Mouse (Mus musculus): Measurements from ENCODE around the gene Gm17677. TPM values are rescaled to one million over a fixed set of nuclear protein-coding genes. Genes with fewer than 3 reads are reported as not detected.

The Gm17677 gene
- not detected for total RNA-seq (2021)

DNA sequence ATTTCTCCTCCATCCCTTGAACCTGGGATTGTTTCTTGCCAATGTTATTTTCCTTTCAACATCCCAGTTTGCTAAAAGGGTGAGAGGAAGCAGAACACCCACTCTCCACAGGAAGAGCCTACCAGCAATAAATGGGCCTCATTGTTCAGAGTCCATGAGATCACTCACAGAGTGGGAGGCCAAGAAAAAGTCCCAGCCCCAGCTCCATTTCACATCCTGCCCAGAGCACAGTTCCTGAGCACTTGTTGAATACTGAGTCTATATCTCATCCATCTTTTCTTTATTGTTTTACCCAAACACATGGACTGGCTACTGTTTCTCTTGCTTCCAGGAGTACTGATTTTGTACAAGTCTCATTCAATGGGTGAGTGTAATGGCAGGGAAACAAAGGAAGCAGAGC is at the start of gene Gm17677:
Gene Gm17677, plus strand, starts transcription at position 301 of the 400 bp plus-strand sequence.
- DNase-seq = no peak

DNA sequence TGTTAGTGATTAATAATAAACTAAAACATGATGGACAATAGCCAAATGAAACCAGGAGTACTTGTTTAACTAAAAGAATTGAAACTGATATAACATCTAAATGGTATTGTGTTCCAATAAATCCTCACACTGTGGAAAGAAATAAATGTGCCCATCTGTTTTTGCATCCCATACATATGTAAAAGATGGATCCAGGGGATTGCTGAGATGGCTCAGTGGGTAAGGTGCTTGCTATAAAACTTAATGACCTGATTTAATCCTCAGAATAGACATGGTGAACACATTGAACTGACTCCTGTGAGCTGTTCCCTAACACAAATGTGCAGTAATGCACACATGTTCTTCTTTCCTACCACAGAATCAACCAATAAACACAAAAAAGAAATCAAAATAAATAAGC is 48.9 kb upstream of the Gm17677 start:
- DNase-seq = no peak

DNA sequence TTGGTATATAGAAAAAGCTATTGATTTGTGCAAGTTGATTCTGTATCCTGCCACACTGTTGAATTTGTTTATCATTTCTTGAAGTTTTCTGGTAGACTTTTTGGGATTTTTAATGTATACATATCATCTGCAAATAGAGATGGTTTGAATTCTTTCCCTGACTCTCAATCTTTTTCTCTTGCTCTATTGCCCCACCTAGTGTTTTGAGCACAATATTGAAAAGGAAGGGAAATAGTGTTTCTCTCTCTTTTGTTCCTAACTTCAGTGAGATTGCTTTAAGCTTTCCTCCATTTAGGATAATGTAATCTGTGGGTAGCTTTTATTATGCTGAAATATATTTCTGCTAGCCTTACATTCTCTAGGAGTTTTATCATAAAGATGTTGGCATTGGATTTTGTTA is 33.6 kb upstream of the Gm17677 start:
- DNase-seq = no peak

DNA sequence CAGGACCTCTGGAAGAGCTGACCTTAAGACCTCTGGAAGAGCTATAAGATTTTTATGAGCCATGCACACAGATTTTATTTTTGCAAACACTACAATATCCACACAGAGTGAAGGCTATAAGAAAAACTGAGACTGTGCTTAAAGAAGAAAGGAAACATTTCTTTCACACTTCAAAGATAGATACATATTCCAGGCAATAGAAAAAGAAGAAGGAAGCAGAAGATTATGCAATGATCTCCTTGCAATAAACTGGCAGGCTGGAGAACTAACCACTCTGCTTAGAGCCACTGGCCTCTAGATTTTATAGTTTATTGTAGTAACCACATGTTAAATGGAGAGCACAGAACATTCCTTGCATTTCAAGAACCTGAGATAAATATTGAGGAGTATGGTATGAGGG is 16.0 kb downstream of the Gm17677 start:
- no peak for DNase-seq

DNA sequence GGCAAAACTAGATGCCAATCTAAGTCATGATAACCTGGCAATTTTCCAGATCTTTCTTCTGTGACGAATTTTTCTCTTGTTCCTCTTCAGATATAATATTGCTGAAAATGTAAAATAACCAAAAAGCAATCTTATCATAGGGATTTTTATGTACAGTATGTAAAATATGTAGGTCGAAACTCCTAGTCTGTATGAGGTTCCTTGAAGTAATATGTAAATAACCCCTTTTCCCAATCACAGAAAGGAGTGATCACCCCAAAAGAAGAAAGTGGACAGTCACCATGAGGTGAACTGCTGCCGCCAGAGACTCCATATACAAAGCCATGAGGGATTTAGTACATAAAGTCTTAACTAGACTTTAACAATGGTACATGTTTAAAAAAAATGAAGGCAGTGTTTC is 37.2 kb downstream of the Gm17677 start, which contains the start of gene Gm17727:
Gene Gm17727, minus strand, starts transcription at position 101 of the 400 bp plus-strand sequence.
- no peak for DNase-seq

DNA sequence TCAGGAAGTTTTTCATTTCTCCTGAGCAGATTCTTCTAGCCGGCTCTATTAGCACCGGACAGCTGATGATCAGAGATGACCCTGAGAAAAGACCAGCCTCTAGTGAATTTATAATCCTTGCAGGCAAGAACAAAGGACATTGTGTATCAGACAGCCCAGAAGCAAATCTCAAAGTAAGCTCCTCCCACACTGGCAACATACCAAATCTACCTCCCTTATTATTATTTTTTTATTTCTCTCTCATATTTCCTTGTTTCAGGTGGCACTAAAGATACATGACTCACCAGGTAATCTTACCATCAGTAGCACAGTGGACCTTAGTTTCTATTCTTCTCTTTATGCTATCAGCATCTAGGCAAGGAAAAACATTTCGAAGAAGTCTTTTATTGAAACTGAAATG is 49.2 kb downstream of the Gm17677 start, which contains the start of the genes Gm27235 and D730048I06Rik:
Gene Gm27235, minus strand, starts transcription at position 101 of the 400 bp plus-strand sequence.
Gene D730048I06Rik, minus strand, starts transcription at position 112 of the 400 bp plus-strand sequence.
- no peak for DNase-seq

Other genes with a start within 250 kb of the Gm17677 start
- gene Gm1113, start 222.8 kb upstream of the Gm17677 start, total RNA-seq (2021) = not detected
- gene Ddx25, start 182.5 kb upstream of the Gm17677 start, total RNA-seq (2021) = 10 to 100 TPM; 13.6 to 14.7 TPM
- 10 to 100 TPM; 12.4 to 12.9 TPM for gene Pus3, start 182.5 kb upstream of the Gm17677 start, total RNA-seq (2021)
- gene Pate2, start 170.8 kb upstream of the Gm17677 start, total RNA-seq (2021) = under 1 TPM; 0.78 to 0.90 TPM
- gene Hyls1, start 170.7 kb upstream of the Gm17677 start, total RNA-seq (2021) = 10 to 100 TPM; 11.3 to 14.6 TPM
- not detected for gene Pate4, start 129.1 kb upstream of the Gm17677 start, total RNA-seq (2021)
- gene Pate3, start 92.8 kb upstream of the Gm17677 start, total RNA-seq (2021) = not detected
- gene Pate1, start 53.7 kb upstream of the Gm17677 start, total RNA-seq (2021) = not detected
- not detected for gene Gm17727, start 37.1 kb downstream of the Gm17677 start, total RNA-seq (2021)
- gene Gm27235, start 49.1 kb downstream of the Gm17677 start, total RNA-seq (2021) = not detected
- gene D730048I06Rik, start 49.1 kb downstream of the Gm17677 start, total RNA-seq (2021) = not detected
- not detected for gene 9230110F15Rik, start 103.1 kb downstream of the Gm17677 start, total RNA-seq (2021)
- gene 9230113P08Rik, start 167.4 kb downstream of the Gm17677 start, total RNA-seq (2021) = not detected

Measured in layer of hippocampus, postnatal 36 days (tissue).